In the genomic region with DNA sequence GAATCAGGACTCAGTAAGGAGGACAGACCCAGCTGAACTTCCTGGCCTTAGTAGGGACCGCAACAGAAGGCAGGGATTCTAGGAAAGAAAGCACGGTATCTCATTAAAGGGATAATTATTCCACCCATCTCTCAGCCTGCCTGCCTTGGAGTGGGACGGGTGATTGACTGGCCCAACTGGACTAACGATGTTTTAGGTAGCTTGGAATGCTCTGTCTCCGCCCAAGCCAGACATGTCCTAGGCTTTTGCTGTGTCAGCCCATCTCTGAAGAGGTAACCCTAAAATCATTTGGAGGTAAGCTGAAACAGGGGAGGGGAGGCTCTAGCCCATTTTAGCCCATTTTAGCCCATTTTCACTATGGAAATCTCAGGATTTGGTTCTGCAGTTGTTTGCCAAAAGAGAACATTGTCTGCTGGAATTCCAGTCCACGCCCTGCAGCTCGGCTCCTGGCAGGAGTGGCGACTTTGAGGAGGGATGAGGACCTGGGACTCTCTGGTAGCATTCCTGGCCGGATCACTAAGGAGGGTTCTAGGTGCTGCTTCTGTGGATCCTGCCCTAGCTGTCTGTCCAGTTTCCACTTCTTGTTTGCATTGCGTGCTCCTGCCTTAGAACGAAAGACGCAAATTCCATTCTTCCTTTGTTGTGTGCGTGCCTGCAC, we compare ENCODE assay signal across 30 mouse cellular contexts. TPM values are rescaled to one million over a fixed set of nuclear protein-coding genes. Genes with fewer than 3 reads are reported as not detected.
DNase-seq lines count a peak whose midpoint lies in the region; ATAC-seq and TF ChIP-seq lines count a peak whose summit lies in the region.
"Had no signal": no experiment of that assay in that cellular context is flagged by ENCODE, and none has a peak within 500 bp of the region (broad histone marks: within the 10 kb centered on the region; RNA-seq: fewer than 3 reads in every experiment).

No protein-coding gene starts in this region.

- WGBS in stomach, postnatal 0 days = 68% methylated on average over 13 of the region's 13 CpGs

- no peaks in the 10 kb centered on the region for H3K9me3 ChIP-seq in E14TG2a.4 (ENCODE audit: low read length)
- H3K9me3 ChIP-seq in stomach, postnatal 0 days (ENCODE audit: control insufficient read depth, low read length) = no peaks in the 10 kb centered on the region
- H3K9me3 ChIP-seq: embryonic facial prominence, embryonic 13.5 days; embryonic facial prominence, embryonic 15.5 days; forebrain, embryonic 12.5 days; G1E had no signal

- H3K4me1 ChIP-seq in E14TG2a.4 (replicated peaks; ENCODE audit: low read depth, low read length) = peaks cover 59% of the 10 kb centered on the region
- no peaks in the 10 kb centered on the region for H3K4me1 ChIP-seq in stomach, postnatal 0 days (replicated peaks; ENCODE audit: control insufficient read depth, insufficient read depth)
- H3K4me1 ChIP-seq: embryonic facial prominence, embryonic 13.5 days had no signal

- peaks cover 29% of the 10 kb centered on the region for H3K27me3 ChIP-seq in E14TG2a.4 (ENCODE audit: insufficient read depth, low read length)
- H3K27me3 ChIP-seq in stomach, postnatal 0 days (ENCODE audit: control insufficient read depth, insufficient read depth, low read length) = no peaks in the 10 kb centered on the region
- H3K27me3 ChIP-seq: CH12.LX; embryonic facial prominence, embryonic 13.5 days; embryonic facial prominence, embryonic 15.5 days; forebrain, embryonic 12.5 days had no signal

- TF ChIP-seq CTCF in E14TG2a.4 (conservative IDR thresholded peaks at IDR 0.05; ENCODE audit: low read length) = no peak
- no peak for TF ChIP-seq CTCF in stomach, postnatal 0 days (IDR thresholded peaks at IDR 0.05; ENCODE audit: low read depth)

- no peak overlapping the region for H3K4me2 ChIP-seq in stomach, postnatal 0 days (replicated peaks; ENCODE audit: low read depth)
- H3K4me2 ChIP-seq: embryonic facial prominence, embryonic 13.5 days; embryonic facial prominence, embryonic 15.5 days; forebrain, embryonic 12.5 days had no signal

- no peak for ATAC-seq in stomach, postnatal 0 days (ENCODE audit: low FRiP score, low TSS enrichment)
- ATAC-seq: activated CD4-positive, CD25-positive, alpha-beta regulatory T cell, adult 4 months; CD4-positive, CD25-positive, alpha-beta regulatory T cell, adult 4 months; forebrain, embryonic 14.5 days; forebrain, embryonic 16.5 days; Patski had no signal

- DNase-seq in ES-CJ7 (ENCODE audit: low read depth, low spot score) = peak; percentile 61
- DNase-seq in R1 (ENCODE audit: low read depth, low spot score) = peak; percentile 77
- no peak for DNase-seq in stomach, postnatal 0 days (ENCODE audit: low spot score)
- no peak for DNase-seq in thymus, postnatal 0 days (ENCODE audit: low spot score)
- DNase-seq in c-Kit-positive CD71-positive TER-119-positive erythroid progenitor cells, embryonic 14.5 days (ENCODE audit: low spot score) = no peak
- no peak for DNase-seq in lung, postnatal 36 days
- no peak for DNase-seq in urinary bladder, postnatal 4 days (ENCODE audit: low spot score in 2 of 2)
- DNase-seq: adrenal gland, adult 8-10 months; adrenal gland, postnatal 14 days; adrenal gland, postnatal 36 days; cerebellum, adult 11 months; cerebellum, adult 18-20 months; cerebellum, adult 8-10 months; cerebellum, adult 9-11 months; cerebellum, postnatal 14 days; cerebellum, postnatal 36 days; embryo, embryonic 11 days had no signal

- H3K4me3 ChIP-seq in E14TG2a.4 (replicated peaks; ENCODE audit: low read length) = 0 out of 2 replicates have a peak overlapping the region, but pooled peaks have one; percentile 18
- no peak overlapping the region for H3K4me3 ChIP-seq in stomach, postnatal 0 days (ENCODE audit: low read depth, low read length)
- H3K4me3 ChIP-seq: embryonic facial prominence, embryonic 13.5 days; embryonic facial prominence, embryonic 15.5 days; erythroblast, embryonic 14.5 days; forebrain, embryonic 10.5 days; forebrain, embryonic 12.5 days had no signal

- H3K36me3 ChIP-seq in E14TG2a.4 (ENCODE audit: insufficient read depth, low read length) = no peaks in the 10 kb centered on the region
- H3K36me3 ChIP-seq in stomach, postnatal 0 days (ENCODE audit: control insufficient read depth, insufficient read depth, low read length) = no peaks in the 10 kb centered on the region
- H3K36me3 ChIP-seq: embryonic facial prominence, embryonic 13.5 days; embryonic facial prominence, embryonic 15.5 days; forebrain, embryonic 10.5 days; forebrain, embryonic 12.5 days; G1E had no signal

- no peak overlapping the region for H3K9ac ChIP-seq in stomach, postnatal 0 days (ENCODE audit: low read length)
- H3K9ac ChIP-seq: embryonic facial prominence, embryonic 13.5 days; embryonic facial prominence, embryonic 15.5 days; forebrain, embryonic 12.5 days had no signal

- peak; percentile 45 for TF ChIP-seq EP300 in stomach, postnatal 0 days (optimal IDR thresholded peaks at IDR 0.05)

- H3K27ac ChIP-seq in stomach, postnatal 0 days (replicated peaks) = peak overlapping the region; percentile 45; the same call in 1 of the 2 replicates
- H3K27ac ChIP-seq: embryonic facial prominence, embryonic 13.5 days; embryonic facial prominence, embryonic 15.5 days; forebrain, embryonic 10.5 days; forebrain, embryonic 12.5 days had no signal

RNA-seq across cellular contexts. Expression of gene Rps6ka4, which starts 19.8 kb away (rescaled TPM):
- 34.7 and 34.9 TPM in 2 replicates for polyA plus RNA-seq in stomach, postnatal 0 days (2015; fragmentation: Nextera tagmentation; extraction: Ambion mirVana)
- polyA plus RNA-seq in thymus, postnatal 0 days (2015; fragmentation: Nextera tagmentation; extraction: Ambion mirVana) = 9.9 and 11.8 TPM in 2 replicates

RNA-seq across cellular contexts. Expression of gene Ccdc88b, which starts 37.3 kb away (rescaled TPM):
- polyA plus RNA-seq in stomach, postnatal 0 days (2015; fragmentation: Nextera tagmentation; extraction: Ambion mirVana) = 0.34 and 0.45 TPM in 2 replicates
- polyA plus RNA-seq in thymus, postnatal 0 days (2015; fragmentation: Nextera tagmentation; extraction: Ambion mirVana) = 18.8 and 23.0 TPM in 2 replicates

Comparison
In these comparisons a context has a peak if more than half of its experiments do, and no peak if none do; other contexts are left out.
1. DNase-seq: peak in ES-CJ7 (single experiment) and R1 (single experiment); none in stomach, postnatal 0 days (single experiment), thymus, postnatal 0 days (single experiment), c-Kit-positive CD71-positive TER-119-positive erythroid progenitor cells, embryonic 14.5 days (single experiment), lung, postnatal 36 days (single experiment) and urinary bladder, postnatal 4 days (0 of 2).
2. RNA of gene Ccdc88b, which starts 37.3 kb away (polyA plus RNA-seq): 18.8 to 23.0 TPM in thymus, postnatal 0 days; 0.34 to 0.45 TPM in stomach, postnatal 0 days; every median in the first group is over 10 times any median in the second.